Mouse (Mus musculus) Muller cell, postnatal 12 days (primary cell): ENCODE data around the gene Smyd3.
A peak's percentile ranks its signal among the peaks of the same experiment; 100 is the strongest.
"Not testable (repeated sequence)": the region's sequence is repeated elsewhere in the genome, so short reads cannot be mapped to it uniquely, and the experiment has no call there.

Experiments
- DNase-seq: peaks from one replicate; pipeline ENCODE4 v3.0.0-alpha.2; 2015; ENCODE audit errors: inconsistent ontology term

Smyd3 gene

DNA sequence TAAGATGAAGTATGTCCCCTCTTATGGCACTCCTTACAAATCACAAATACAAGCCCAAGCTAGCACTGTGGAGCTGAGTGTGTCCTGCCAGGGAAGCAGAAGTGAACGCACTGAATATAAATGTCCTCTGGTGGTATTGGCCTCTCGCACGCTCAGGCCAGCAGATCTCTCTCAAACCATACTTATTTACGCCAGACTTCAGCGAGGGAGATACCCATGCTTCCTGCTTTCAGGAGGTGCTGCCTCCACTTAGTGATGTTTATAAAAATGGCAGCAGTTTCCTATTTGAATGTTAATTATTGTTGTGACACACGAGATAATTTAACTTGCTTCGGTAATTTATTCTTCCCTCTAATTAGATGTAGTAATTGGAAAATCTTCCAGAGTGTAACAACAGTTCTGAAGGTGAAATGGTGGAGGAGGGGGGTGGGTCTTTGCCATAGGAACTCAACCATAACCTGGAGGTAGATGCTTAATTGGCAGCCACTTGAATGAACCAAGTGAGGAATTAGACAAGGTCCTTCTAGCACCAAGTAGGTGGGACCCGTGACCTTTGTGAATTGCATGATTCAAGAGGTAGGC, 224.0 kb downstream of the Smyd3 start:
- DNase-seq, result no peak

GRCm38 (mm10) chr1:179290181-179290580, 227.7 kb downstream of the Smyd3 start:
- not testable (repeated sequence) for DNase-seq

GRCm38 (mm10) chr1:179289744-179290143, 228.1 kb downstream of the Smyd3 start:
- no peak for DNase-seq

GRCm38 (mm10) chr1:179286748-179287147, 231.1 kb downstream of the Smyd3 start:
- DNase-seq, result no peak

GRCm38 (mm10) chr1:179282821-179283220, 235.0 kb downstream of the Smyd3 start:
- no peak for DNase-seq

GRCm38 (mm10) chr1:179281401-179282121, 236.3 kb downstream of the Smyd3 start:
- DNase-seq, result peak; percentile 14

- DNase-seq, result no peak
Measured at GRCm38 (mm10) chr1:179279116-179279515, 238.7 kb downstream of the Smyd3 start.

DNA sequence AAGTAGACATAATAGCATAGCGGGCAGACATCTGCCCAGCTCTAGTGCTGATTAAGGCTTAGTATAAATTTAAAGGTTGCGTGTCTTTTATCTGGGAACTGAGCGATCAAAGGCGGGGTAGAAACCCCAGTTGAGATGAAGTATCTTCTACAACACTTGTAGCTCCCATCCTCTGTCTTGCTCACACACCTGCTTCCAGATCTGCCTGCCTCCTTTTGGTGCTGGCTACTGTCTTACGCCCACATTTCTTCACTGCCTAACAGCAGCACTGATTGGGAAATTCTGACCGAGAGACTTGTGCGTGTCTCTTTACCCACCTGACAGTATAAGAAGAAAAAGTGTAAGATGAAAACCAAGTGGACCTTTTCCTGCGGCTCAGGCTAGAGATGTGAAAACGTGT, 240.5 kb downstream of the Smyd3 start:
- no peak for DNase-seq

DNA sequence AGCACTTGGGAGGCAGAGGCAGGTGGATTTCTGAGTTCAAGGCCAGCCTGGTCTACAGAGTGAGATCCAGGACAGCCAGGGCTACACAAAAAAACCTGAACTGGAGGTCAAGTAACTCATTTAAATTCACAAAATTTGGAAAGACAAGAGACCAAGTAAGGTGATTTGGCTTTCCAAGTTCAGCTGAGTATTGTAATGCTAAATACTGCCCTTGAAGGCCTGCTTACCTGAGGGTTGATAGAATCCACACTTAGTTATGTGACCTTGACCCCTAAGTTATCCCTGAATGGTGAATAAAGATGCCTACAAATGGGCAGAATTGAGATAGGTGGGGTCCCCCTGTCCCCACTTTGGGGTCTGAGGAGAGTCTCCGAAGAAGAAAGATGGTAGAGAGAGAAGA, 241.0 kb downstream of the Smyd3 start:
- DNase-seq, result no peak

DNA sequence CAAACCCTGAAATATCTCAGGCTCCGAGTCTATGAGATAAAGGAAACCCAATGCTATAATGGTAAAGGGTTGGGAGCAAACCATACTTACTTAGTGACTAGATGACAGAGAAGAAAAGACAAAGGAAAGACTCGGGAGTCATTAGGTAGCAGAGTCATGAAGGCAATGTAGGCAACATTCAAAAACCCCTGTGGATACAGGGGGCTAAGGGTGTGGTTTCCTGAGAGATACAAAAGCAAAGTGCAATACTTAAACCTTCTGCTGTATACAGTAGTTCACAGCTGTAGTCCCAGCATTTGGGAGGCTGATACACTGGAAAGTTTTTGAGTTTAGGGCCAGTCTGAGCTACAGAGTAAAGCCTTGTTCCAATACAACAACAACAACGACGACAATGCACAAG, 244.9 kb downstream of the Smyd3 start:
- no peak for DNase-seq

- no peak for DNase-seq
Measured at GRCm38 (mm10) chr1:179272351-179272750, 245.5 kb downstream of the Smyd3 start.

DNA sequence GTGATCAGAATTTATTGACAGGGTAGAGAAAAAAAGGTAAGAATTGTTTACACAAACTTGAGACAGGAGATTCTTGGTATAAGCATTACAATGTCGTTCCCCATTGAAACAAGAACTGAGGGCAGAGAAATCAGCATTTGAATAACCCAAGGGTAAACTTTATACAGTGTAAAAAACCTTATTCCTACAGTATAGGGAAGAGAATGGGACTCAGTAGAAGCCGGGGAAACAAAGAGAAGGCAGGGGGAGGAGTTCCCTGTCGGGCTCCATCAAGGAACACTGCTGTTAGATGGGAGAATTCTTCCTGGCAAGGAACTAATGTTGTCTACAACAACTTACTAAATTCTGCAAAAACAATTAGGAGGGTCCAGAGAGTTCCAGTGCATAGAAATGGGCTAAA, 250.9 kb downstream of the Smyd3 start:
- DNase-seq, result no peak

DNA sequence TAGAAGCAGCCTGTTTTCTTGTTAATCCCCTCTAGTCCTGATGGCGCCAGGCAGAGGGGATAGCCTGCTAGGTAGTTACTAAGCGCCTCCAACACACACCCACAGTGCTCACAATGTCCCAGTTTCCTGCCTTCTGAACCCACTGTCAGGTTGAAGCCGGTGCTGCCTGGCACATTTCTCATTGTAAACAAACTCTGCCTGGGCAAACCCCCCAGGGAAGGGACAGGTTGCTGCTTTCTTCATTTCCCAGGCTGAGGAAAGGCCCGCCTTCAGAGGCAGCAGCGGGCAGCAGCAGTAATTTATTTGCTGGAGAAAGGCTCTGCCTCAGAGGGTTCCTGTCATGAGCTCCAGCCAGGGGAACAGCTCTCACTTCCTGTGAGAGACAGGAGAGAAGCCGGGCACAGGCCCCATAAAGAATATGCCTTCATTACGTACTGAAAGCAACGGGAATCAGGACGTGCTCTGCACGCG, 256.3 kb downstream of the Smyd3 start:
- DNase-seq, result no peak

DNA sequence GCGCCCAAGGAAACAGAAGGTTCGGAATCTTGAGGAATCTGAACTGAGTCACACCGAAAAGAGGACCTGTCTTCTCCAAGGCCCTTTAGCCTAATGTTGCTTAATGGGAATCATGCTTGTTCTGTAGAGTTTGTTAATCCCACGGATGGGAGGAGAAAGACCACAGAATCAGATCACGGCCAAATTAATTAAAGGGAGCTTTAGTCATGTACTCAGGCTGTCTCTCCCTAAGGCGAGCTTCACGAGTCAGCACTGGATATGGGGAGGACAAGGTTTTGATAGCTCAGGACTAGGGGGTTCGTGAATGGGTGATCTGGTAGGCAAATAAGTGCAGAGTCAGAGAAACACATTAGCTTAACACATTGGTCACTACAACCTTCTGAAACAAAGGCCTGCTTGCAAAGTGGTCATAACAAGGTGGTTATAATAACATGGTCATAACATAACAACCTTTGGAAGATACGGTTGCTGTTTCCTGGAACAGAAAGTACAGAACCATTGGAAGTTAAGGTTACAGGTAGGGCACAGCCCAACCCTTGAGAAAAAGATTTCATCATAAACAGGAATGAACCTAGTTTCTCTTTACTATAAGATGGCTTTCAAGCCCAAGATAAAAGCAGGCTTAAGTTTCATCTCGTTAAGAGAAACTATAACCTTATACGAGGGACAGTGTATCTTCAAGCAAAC, 261.9 kb downstream of the Smyd3 start:
- no peak for DNase-seq

- DNase-seq, result no peak
Measured at GRCm38 (mm10) chr1:179254531-179254930, 263.3 kb downstream of the Smyd3 start.

DNA sequence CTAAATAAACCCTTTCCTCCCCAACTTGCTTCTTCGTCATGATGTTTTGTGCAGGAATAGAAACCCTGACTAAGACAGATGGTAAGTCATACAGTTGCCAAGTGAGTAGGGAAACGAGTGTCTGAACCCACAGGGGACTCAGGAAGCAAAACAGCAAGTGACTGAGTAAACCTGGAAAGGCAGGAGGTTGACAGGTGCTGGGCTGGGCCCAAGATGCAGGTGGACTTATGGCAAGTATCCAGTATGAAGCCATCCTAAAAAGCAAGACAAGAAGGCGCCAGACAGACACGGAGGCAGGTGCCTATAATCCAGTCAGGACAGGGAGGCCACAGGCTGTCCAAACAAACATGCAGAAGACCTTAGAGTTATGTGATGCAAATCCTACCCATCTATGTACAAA, 265.2 kb downstream of the Smyd3 start:
- DNase-seq, result no peak

DNA sequence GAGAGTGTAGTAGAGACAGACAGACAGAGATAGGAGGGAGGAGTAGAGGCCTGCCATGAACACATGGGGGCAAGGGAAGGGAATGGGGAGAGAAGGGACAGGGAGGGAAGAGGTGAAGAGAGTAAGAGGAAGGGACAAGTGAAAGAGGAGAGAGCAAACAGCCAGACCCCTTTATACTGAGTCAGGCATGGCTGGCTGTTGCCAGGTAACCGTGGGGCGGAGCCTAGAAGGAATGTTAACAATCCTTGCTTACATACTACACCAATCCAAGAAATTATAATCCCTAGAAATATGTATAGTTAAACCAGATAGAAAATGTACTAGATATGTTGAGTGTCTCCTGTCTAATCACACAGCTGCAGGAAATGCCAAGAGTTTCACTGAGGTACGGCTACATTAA, 267.5 kb downstream of the Smyd3 start:
- DNase-seq, result no peak

- DNase-seq, result no peak
Measured at GRCm38 (mm10) chr1:179243554-179243953, 274.3 kb downstream of the Smyd3 start.

- DNase-seq, result no peak
Measured at GRCm38 (mm10) chr1:179240663-179241279, 277.1 kb downstream of the Smyd3 start.

- DNase-seq, result no peak
Measured at GRCm38 (mm10) chr1:179238639-179239038, 279.2 kb downstream of the Smyd3 start.

GRCm38 (mm10) chr1:179237989-179238388, 279.9 kb downstream of the Smyd3 start:
- no peak for DNase-seq

- DNase-seq, result no peak
Measured at GRCm38 (mm10) chr1:179236217-179236840, 281.5 kb downstream of the Smyd3 start.
